Comparison of ENCODE assay signal across 26 mouse cellular contexts in the genomic region with DNA sequence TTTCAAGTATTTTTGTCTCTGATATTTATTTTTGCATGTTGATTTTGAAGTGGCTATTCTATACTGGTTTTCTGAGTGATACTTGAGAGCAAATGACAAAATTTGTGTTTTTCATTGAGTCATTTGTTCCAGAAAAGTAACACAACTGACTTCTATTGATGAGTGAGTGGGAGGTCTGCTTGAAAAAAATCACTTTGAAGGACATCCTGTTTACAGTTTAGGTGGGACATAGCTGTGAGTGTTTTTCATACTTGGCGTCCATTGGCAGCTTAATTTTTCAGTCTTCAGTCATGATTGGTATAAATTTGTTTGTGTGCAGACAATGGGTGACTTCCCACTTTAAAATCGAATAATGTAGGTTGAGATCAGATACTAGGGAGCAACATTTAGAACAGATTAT. TPM values are rescaled to one million over a fixed set of nuclear protein-coding genes. Genes with fewer than 3 reads are reported as not detected.
DNase-seq lines count a peak whose midpoint lies in the region; ATAC-seq and TF ChIP-seq lines count a peak whose summit lies in the region.
"Had no signal": no experiment of that assay in that cellular context is flagged by ENCODE, and none has a peak within 500 bp of the region (broad histone marks: within the 10 kb centered on the region; RNA-seq: fewer than 3 reads in every experiment).

No protein-coding gene starts in this region.

- DNase-seq in gastrocnemius, adult 2 months = no peak
- no peak for DNase-seq in gastrocnemius, postnatal 14 days
- DNase-seq in kidney, postnatal 0 days (ENCODE audit: low spot score) = no peak
- DNase-seq in kidney, postnatal 36 days = no peak
- DNase-seq in lung, postnatal 0 days (ENCODE audit: low spot score) = no peak
- no peak for DNase-seq in lung, postnatal 36 days
- DNase-seq in forebrain, embryonic 14.5 days (ENCODE audit: low spot score) = no peak
- no peak for DNase-seq in spleen, postnatal 36 days (ENCODE audit: low spot score in 2 of 2)
- DNase-seq: adrenal gland, adult 2 months; cerebellum, adult 11 months; cerebellum, adult 9-11 months; gastrocnemius, postnatal 25 days; heart, adult 18-20 months; kidney, adult 9 months; kidney, postnatal 25 days; layer of hippocampus, postnatal 36 days; thymus, adult 2 months; thymus, postnatal 4 days had no signal

- TF ChIP-seq CTCF in gastrocnemius, adult 2 months (IDR thresholded peaks at IDR 0.05) = no peak
- no peak for TF ChIP-seq CTCF in kidney, postnatal 0 days (IDR thresholded peaks at IDR 0.05; ENCODE audit: low read depth)
- TF ChIP-seq CTCF in lung, postnatal 0 days (IDR thresholded peaks at IDR 0.05) = no peak

- TF ChIP-seq EP300 in lung, postnatal 0 days (IDR thresholded peaks at IDR 0.05) = no peak

- no peaks in the 10 kb centered on the region for H3K36me3 ChIP-seq in kidney, postnatal 0 days (ENCODE audit: insufficient read depth, low read length)
- no peaks in the 10 kb centered on the region for H3K36me3 ChIP-seq in lung, postnatal 0 days (ENCODE audit: insufficient read depth, low read length)
- H3K36me3 ChIP-seq in forebrain, embryonic 14.5 days (ENCODE audit: control insufficient read depth, insufficient read depth, low read length) = no peaks in the 10 kb centered on the region
- H3K36me3 ChIP-seq: embryonic facial prominence, embryonic 15.5 days; forebrain, embryonic 15.5 days; hindbrain, embryonic 10.5 days; limb, embryonic 12.5 days; midbrain, embryonic 15.5 days had no signal

- ATAC-seq in kidney, postnatal 0 days (replicated peaks; ENCODE audit: low FRiP score, low read depth) = no peak
- ATAC-seq in lung, postnatal 0 days = no peak
- no peak for ATAC-seq in forebrain, embryonic 14.5 days
- ATAC-seq: forebrain, embryonic 15.5 days; hindbrain, embryonic 16.5 days; midbrain, embryonic 15.5 days had no signal

- no peak overlapping the region for H3K9ac ChIP-seq in kidney, postnatal 0 days (ENCODE audit: low read depth, low read length)
- no peak overlapping the region for H3K9ac ChIP-seq in lung, postnatal 0 days (replicated peaks; ENCODE audit: low read depth)
- no peak overlapping the region for H3K9ac ChIP-seq in forebrain, embryonic 14.5 days (ENCODE audit: low read length)
- H3K9ac ChIP-seq: embryonic facial prominence, embryonic 15.5 days; forebrain, embryonic 15.5 days; limb, embryonic 12.5 days; liver, embryonic 14.5 days; midbrain, embryonic 15.5 days had no signal

- intact Hi-C loops in gastrocnemius, adult 2 months (cut with DNase I) = no loop called here
- intact Hi-C loops in gastrocnemius, postnatal 14 days (cut with DNase I; ENCODE audit: low total_unique reads) = no loop called here

- H3K4me2 ChIP-seq in kidney, postnatal 0 days (ENCODE audit: low read length) = no peak overlapping the region
- no peak overlapping the region for H3K4me2 ChIP-seq in lung, postnatal 0 days (replicated peaks; ENCODE audit: low read depth, low read length)
- no peak overlapping the region for H3K4me2 ChIP-seq in forebrain, embryonic 14.5 days (ENCODE audit: low read length)
- H3K4me2 ChIP-seq: embryonic facial prominence, embryonic 15.5 days; forebrain, embryonic 15.5 days; midbrain, embryonic 15.5 days had no signal

- H3K9me3 ChIP-seq in kidney, postnatal 0 days (replicated peaks; ENCODE audit: low read length) = no peaks in the 10 kb centered on the region
- no peaks in the 10 kb centered on the region for H3K9me3 ChIP-seq in lung, postnatal 0 days (ENCODE audit: low read length)
- H3K9me3 ChIP-seq in forebrain, embryonic 14.5 days (replicated peaks; ENCODE audit: control insufficient read depth, low read length) = no peaks in the 10 kb centered on the region
- H3K9me3 ChIP-seq: embryonic facial prominence, embryonic 15.5 days; forebrain, embryonic 15.5 days; hindbrain, embryonic 10.5 days; limb, embryonic 12.5 days; midbrain, embryonic 15.5 days had no signal

- peak overlapping the region; percentile 41; the same call in 1 of the 2 replicates for H3K27ac ChIP-seq in gastrocnemius, adult 2 months
- 0 out of 2 replicates have a peak overlapping the region, but pooled peaks have one; percentile 51 for H3K27ac ChIP-seq in kidney, postnatal 0 days
- peak overlapping the region; percentile 72; the same call in 1 of the 2 replicates for H3K27ac ChIP-seq in lung, postnatal 0 days (ENCODE audit: low read length)
- H3K27ac ChIP-seq in forebrain, embryonic 14.5 days (ENCODE audit: low read depth, low read length) = no peak overlapping the region
- H3K27ac ChIP-seq: forebrain, embryonic 15.5 days; hindbrain, embryonic 10.5 days; limb, embryonic 12.5 days; liver, embryonic 14.5 days; macrophage; midbrain, embryonic 15.5 days had no signal

- H3K4me1 ChIP-seq in kidney, postnatal 0 days (replicated peaks; ENCODE audit: insufficient read depth, low read length) = 0 out of 2 replicates have a peak, but pooled peaks cover 6% of the 10 kb centered on the region
- peaks cover 7% of the 10 kb centered on the region; the same call in 1 of the 2 replicates for H3K4me1 ChIP-seq in lung, postnatal 0 days (ENCODE audit: insufficient read depth, low read depth, low read length)
- H3K4me1 ChIP-seq in forebrain, embryonic 14.5 days (ENCODE audit: control insufficient read depth, insufficient read depth, low read length) = no peaks in the 10 kb centered on the region
- H3K4me1 ChIP-seq: forebrain, embryonic 15.5 days had no signal

- H3K27me3 ChIP-seq in kidney, postnatal 0 days (ENCODE audit: insufficient read depth, low read length) = no peaks in the 10 kb centered on the region
- no peaks in the 10 kb centered on the region for H3K27me3 ChIP-seq in lung, postnatal 0 days (replicated peaks; ENCODE audit: insufficient read depth, low read length)
- no peaks in the 10 kb centered on the region for H3K27me3 ChIP-seq in forebrain, embryonic 14.5 days (replicated peaks; ENCODE audit: control insufficient read depth, insufficient read depth, low read length)
- H3K27me3 ChIP-seq: embryonic facial prominence, embryonic 15.5 days; forebrain, embryonic 15.5 days; limb, embryonic 12.5 days; midbrain, embryonic 15.5 days had no signal

- H3K4me3 ChIP-seq in gastrocnemius, adult 2 months = no peak overlapping the region
- no peak overlapping the region for H3K4me3 ChIP-seq in kidney, postnatal 0 days (replicated peaks; ENCODE audit: low read depth, low read length)
- no peak overlapping the region for H3K4me3 ChIP-seq in lung, postnatal 0 days (ENCODE audit: low read depth, low read length)
- no peak overlapping the region for H3K4me3 ChIP-seq in forebrain, embryonic 14.5 days (ENCODE audit: low read depth, low read length)
- H3K4me3 ChIP-seq: embryonic facial prominence, embryonic 15.5 days; forebrain, embryonic 15.5 days; hindbrain, embryonic 10.5 days; limb, embryonic 12.5 days; midbrain, embryonic 15.5 days had no signal

- 73% methylated on average over 2 of the region's 2 CpGs for WGBS in kidney, postnatal 0 days
- WGBS in lung, postnatal 0 days = 34% methylated on average over 2 of the region's 2 CpGs
- WGBS in forebrain, embryonic 14.5 days = 88% methylated on average over 2 of the region's 2 CpGs

RNA-seq across cellular contexts. Expression of a gene that starts 14.4 kb away (rescaled TPM):
- total RNA-seq in gastrocnemius, adult 2 months (2021) = 1 to 10 TPM; 1.8 to 2.6 TPM
- 1 to 10 TPM; 3.3 to 4.4 TPM for total RNA-seq in gastrocnemius, postnatal 14 days (2021)
- polyA plus RNA-seq in kidney, postnatal 0 days (2015; fragmentation: Nextera tagmentation; extraction: Ambion mirVana) = 18.3 and 19.0 TPM in 2 replicates
- polyA plus RNA-seq in lung, postnatal 0 days (2015; fragmentation: Nextera tagmentation; extraction: Ambion mirVana) = 13.4 and 15.8 TPM in 2 replicates
- 23.5 and 30.6 TPM in 2 replicates for polyA plus RNA-seq in forebrain, embryonic 14.5 days (2014; fragmentation: Nextera tagmentation; extraction: Ambion mirVana)
